Mouse (Mus musculus) intestine, embryonic 16.5 days (tissue): ENCODE measurements at regions not wholly inside any gene's neighbourhood (a gene's known extent, or its start where the extent isn't known, plus 50 kb on each side); places are given as distances from the start of the nearest gene placed in this dataset.

ENCODE experiments used
- ATAC-seq: fragments of 200-750 bp; cut with Nextera tagmentation; 2 replicates; pipeline ENCODE4 v1.8.0; 2017; ENCODE audit warnings: moderate TSS enrichment, moderate library complexity
- H3K27ac ChIP-seq: fragments of 300-500 bp; sonication (generic); 2 replicates; pipeline ENCODE4 v1.5.1; 2014; ENCODE audit warnings: mild to moderate bottlenecking, low read length
- H3K27me3 ChIP-seq: fragments of 300-500 bp; sonication (generic); replicated peaks from 2 replicates; pipeline ENCODE4 v1.6.1; 2014; ENCODE audit warnings: low read length, control low read depth, mixed read lengths; ENCODE audit not compliant: control insufficient read depth, insufficient read depth
- H3K36me3 ChIP-seq: fragments of 300-500 bp; sonication (generic); 2 replicates; pipeline ENCODE4 v1.6.1; 2014; ENCODE audit warnings: low read length, control low read depth; ENCODE audit not compliant: control insufficient read depth, insufficient read depth
- H3K4me1 ChIP-seq: fragments of 300-500 bp; sonication (generic); 2 replicates; pipeline ENCODE4 v1.6.1; 2014; ENCODE audit warnings: low read length, control low read depth, mixed read lengths; ENCODE audit not compliant: control insufficient read depth, insufficient read depth
- H3K4me2 ChIP-seq: fragments of 300-500 bp; sonication (generic); 2 replicates; pipeline ENCODE4 v1.6.1; 2014; ENCODE audit warnings: low read depth, low read length, control low read depth
- H3K4me3 ChIP-seq: fragments of 300-500 bp; sonication (generic); 2 replicates; pipeline ENCODE4 v1.5.1; 2014; ENCODE audit warnings: mild to moderate bottlenecking, low read length
- H3K9ac ChIP-seq: fragments of 300-500 bp; sonication (generic); 2 replicates; pipeline ENCODE4 v1.6.1; 2014; ENCODE audit warnings: low read depth, low read length
- H3K9me3 ChIP-seq: fragments of 300-500 bp; sonication (generic); 2 replicates; pipeline ENCODE4 v1.6.1; 2016; ENCODE audit warnings: low read length, control low read depth; ENCODE audit not compliant: control insufficient read depth
- WGBS: fragments of 180-500 bp; shearing (Covaris S2); extraction: QIAGEN DNeasy Blood & Tissue Kit; methylation state at CpG from one replicate; pipeline ENCODE4 v1.1.7; 2014; 5-methylcytosine and 5-hydroxymethylcytosine counted together

DNA sequence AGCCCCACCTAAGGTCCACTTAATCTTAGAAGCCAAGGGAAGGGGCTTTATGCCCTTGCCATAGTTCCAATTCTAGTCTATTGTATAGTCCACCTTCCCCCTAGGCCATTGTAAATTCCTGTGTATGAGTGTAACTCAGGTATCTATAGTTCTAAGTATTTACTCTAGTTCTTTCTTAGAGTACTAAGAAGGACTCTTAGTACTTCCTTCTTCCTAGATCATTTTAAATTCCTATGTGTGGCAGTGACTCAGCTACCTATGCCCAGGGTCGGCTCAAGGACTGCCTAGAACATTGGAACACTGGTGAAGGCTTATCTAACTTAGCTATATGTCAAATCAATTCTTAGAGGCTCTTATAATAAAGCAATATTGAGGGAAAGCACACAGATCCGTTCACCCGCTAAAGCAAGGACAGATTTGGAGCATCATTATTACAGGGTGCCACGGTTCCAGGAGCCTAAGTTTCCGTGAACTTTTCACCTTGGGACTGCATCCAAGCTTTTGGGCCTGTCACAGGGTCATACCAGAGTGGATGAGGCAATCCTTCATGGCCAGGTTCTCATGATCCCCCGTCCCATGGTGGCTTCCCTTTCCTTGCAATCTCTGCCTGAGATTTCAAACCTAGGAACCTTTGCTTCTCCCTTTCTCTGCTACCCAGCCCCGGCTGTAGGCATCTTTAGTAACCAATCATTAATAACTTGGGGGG is 169.5 kb downstream of the 1190002N15Rik start:
- Histone ChIP-seq H3K27ac (no peak overlapping the region), H3K36me3 (no peaks in the 10 kb centered on the region), H3K4me1 (no peaks in the 10 kb centered on the region), H3K9me3 (no peaks in the 10 kb centered on the region), H3K4me3 (no peak overlapping the region), H3K4me2 (no peak overlapping the region), H3K27me3 (no peaks in the 10 kb centered on the region), H3K9ac (no peak overlapping the region)
- 78% methylated on average over 7 of the region's 7 CpGs for WGBS
- no peak for ATAC-seq

DNA sequence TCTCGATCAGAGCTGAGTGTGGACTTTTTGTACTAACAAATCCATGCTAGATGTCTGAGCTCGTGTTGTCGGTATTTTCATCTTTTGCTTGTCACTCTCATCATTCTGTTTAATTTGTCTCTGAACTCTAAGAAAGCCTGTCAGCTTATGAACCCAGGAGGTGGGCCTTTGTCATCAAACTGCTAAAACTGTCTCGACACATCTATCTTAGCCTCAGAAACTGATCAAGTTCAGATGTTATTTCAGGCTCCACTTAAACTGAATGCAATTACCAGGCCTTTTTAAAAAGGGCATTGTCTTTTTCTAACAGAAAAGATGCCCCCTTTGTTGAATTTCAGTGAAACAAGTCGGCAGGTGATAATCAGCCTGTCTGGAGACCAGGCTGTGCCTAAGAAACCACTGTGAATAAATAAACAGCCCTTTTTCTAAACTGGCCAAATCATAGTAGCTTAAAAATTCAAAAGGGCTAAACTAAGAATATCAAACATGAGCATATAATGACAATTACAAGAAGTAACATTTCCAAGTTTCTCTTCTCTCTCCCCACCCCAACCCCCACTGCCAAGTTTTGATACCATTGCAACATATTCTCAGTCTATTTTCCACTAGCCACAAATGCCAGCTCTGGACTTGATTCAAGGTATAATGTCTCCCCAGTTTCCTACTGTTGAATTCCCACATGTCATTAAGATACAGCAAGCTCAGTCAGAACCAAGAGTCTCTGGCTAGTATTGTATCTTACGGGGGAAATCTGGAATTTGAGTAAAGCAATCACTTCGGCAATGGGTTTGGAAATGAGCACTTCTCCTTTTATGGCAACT is 175.8 kb downstream of the 1190002N15Rik start:
- ATAC-seq = no peak
- WGBS = 68% methylated on average over 7 of the region's 7 CpGs

DNA sequence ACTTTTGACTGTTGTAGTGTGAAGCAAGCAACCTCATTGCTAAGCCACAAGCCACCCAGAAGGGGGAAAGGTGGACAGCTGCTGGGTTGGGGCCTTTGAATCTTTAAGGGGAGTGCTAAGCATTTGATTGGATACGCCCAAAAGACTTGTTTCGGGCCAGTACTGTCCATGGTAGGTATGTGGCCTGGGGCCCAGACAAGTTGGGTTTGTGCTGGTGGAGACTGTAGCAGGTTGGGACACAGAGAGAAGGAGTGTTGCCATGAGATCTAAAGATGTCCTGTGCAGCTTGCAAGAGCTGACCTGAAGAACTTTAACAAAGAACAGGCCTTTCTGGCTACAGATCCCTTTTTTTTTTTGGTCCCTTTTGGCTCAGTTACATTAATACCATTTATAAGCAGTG is 176.9 kb downstream of the 1190002N15Rik start:
- no peak overlapping the region for H3K27ac ChIP-seq
- ATAC-seq = no peak
- H3K4me2 ChIP-seq = no peak overlapping the region
- H3K27me3 ChIP-seq = no peaks in the 10 kb centered on the region
- no peak overlapping the region for H3K9ac ChIP-seq
- no peak overlapping the region for H3K4me3 ChIP-seq
- H3K36me3 ChIP-seq = no peaks in the 10 kb centered on the region
- 80% methylated on average over 2 of the region's 2 CpGs for WGBS
- H3K4me1 ChIP-seq = no peaks in the 10 kb centered on the region
- H3K9me3 ChIP-seq = no peaks in the 10 kb centered on the region

More for the DNA sequence above, 175.8 kb downstream of the 1190002N15Rik start:
- no peaks in the 10 kb centered on the region for H3K36me3 ChIP-seq
- H3K9ac ChIP-seq = no peak overlapping the region
- H3K4me3 ChIP-seq = no peak overlapping the region
- no peaks in the 10 kb centered on the region for H3K9me3 ChIP-seq
- H3K27me3 ChIP-seq = no peaks in the 10 kb centered on the region
- H3K4me1 ChIP-seq = no peaks in the 10 kb centered on the region
- H3K27ac ChIP-seq = no peak overlapping the region
- H3K4me2 ChIP-seq = no peak overlapping the region

DNA sequence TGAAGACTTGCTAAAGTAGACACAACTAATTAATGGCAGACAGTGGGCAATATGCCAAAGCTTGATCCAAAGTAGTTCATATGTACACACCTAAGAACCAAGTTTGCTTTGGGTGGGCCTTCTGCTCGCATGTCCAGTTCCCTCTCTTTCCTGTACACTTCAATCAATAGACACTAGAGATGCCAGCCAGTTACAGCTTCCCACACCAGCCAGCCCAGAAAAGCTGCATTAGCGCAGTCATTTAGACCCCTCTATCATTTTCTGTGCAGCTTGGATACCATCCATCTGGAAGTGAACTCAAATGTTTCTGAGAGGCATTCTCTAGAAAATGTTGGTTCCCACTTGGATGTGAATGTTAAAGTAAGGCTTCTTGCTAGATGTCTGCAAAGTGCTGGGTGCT is 179.7 kb downstream of the 1190002N15Rik start:
- WGBS = 76% methylated on average over 2 of the region's 2 CpGs
- ATAC-seq = no peak
- H3K9me3 ChIP-seq = no peaks in the 10 kb centered on the region
- H3K36me3 ChIP-seq = no peaks in the 10 kb centered on the region
- H3K27ac ChIP-seq = no peak overlapping the region
- H3K27me3 ChIP-seq = no peaks in the 10 kb centered on the region
- H3K9ac ChIP-seq = no peak overlapping the region
- no peaks in the 10 kb centered on the region for H3K4me1 ChIP-seq
- no peak overlapping the region for H3K4me3 ChIP-seq
- H3K4me2 ChIP-seq = no peak overlapping the region

DNA sequence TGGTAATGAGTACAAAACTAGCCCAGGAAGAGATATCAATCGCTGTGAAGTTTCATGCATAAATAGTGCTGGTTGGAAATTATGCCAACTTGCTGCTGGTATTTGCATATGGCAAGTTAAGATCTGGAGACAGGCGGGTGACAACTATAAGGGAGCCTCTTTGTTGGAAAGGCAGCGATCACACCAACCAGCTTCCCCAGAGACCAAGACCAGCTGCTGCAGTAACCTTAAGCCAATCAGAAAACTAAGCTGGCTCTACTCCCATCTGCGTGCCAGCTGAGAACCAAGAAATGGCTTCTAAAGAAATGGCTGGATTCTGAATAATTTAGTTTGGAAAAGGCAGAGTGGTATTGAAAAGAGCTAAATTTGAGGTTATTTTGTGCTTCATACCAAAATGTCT is 195.9 kb downstream of the 1190002N15Rik start:
- no peak overlapping the region for H3K4me2 ChIP-seq
- no peaks in the 10 kb centered on the region for H3K4me1 ChIP-seq
- H3K4me3 ChIP-seq = no peak overlapping the region
- H3K27ac ChIP-seq = no peak overlapping the region
- no peaks in the 10 kb centered on the region for H3K9me3 ChIP-seq
- ATAC-seq = no peak
- H3K36me3 ChIP-seq = no peaks in the 10 kb centered on the region
- H3K9ac ChIP-seq = no peak overlapping the region
- no peaks in the 10 kb centered on the region for H3K27me3 ChIP-seq
- WGBS = 83% methylated on average over 4 of the region's 4 CpGs

DNA sequence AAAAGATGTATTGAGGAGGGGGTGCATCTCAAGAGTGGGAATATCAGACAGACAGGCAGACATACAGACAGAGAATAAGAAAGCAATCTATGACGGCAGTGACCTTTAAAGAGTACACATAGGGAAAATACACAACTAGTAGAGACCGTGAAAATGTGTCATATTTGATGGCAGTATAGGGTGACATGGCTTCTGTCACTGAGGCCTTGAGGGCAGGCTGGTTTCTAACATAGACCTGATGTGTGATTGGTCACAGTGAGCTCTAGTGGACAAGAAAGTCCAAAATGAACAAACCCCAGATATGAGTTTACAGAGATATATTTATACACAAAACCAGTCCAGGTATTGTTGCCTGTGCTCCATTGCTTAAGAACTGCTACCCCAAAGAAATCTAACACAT is 196.3 kb downstream of the 1190002N15Rik start:
- Histone ChIP-seq H3K4me3 (no peak overlapping the region), H3K4me2 (no peak overlapping the region), H3K36me3 (no peaks in the 10 kb centered on the region), H3K9ac (no peak overlapping the region), H3K4me1 (no peaks in the 10 kb centered on the region), H3K9me3 (no peaks in the 10 kb centered on the region), H3K27me3 (no peaks in the 10 kb centered on the region), H3K27ac (no peak overlapping the region)
- WGBS = 95% methylated on average over 2 of the region's 2 CpGs
- ATAC-seq = no peak

DNA sequence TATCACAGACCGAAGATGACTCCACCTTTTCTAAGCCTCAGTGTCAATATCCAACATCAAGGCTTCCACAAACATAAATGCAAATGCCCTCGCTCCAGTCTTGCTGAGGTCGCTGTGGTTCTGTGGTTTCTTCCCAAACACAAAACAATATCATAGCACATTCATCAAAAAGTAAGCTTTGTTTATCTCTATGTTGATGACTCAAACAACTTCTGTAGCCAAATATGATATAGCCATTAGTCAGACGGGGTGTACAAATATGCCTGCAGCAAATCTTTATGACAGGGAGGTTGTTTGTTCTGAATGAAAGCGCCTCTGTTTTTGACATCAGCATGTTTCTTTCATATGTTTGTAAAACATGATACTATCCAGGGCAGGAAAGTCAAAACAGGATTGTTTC is 204.4 kb downstream of the 1190002N15Rik start:
- H3K4me2 ChIP-seq = no peak overlapping the region
- 60% methylated on average over 5 of the region's 5 CpGs for WGBS
- no peaks in the 10 kb centered on the region for H3K9me3 ChIP-seq
- H3K27me3 ChIP-seq = no peaks in the 10 kb centered on the region
- H3K9ac ChIP-seq = no peak overlapping the region
- ATAC-seq = no peak
- H3K4me3 ChIP-seq = no peak overlapping the region
- no peak overlapping the region for H3K27ac ChIP-seq
- H3K36me3 ChIP-seq = no peaks in the 10 kb centered on the region
- H3K4me1 ChIP-seq = no peaks in the 10 kb centered on the region

DNA sequence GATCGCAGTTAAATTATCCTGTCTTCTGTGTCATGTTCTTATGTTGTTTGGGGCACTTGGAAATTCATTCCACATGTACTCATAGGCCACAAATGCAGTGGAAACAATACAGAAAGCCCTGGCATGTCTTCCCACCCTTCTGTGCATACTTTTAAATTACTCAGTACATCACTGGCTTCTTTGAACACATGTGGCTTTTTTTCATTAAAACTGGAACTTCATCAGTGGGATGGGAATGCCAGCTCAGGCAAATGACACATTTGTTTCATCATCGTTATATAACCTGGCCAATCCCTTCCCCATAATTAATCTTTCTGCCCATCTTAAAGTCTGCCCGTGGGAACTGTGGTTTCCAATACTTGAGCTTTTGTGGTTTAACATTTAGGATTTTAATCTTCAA is 214.9 kb downstream of the 1190002N15Rik start:
- Histone ChIP-seq H3K27me3 (no peaks in the 10 kb centered on the region), H3K27ac (no peak overlapping the region), H3K4me1 (no peaks in the 10 kb centered on the region), H3K9me3 (no peaks in the 10 kb centered on the region), H3K4me3 (no peak overlapping the region), H3K36me3 (no peaks in the 10 kb centered on the region), H3K4me2 (no peak overlapping the region), H3K9ac (no peak overlapping the region)
- WGBS = 91% methylated on average over 3 of the region's 3 CpGs
- no peak for ATAC-seq

DNA sequence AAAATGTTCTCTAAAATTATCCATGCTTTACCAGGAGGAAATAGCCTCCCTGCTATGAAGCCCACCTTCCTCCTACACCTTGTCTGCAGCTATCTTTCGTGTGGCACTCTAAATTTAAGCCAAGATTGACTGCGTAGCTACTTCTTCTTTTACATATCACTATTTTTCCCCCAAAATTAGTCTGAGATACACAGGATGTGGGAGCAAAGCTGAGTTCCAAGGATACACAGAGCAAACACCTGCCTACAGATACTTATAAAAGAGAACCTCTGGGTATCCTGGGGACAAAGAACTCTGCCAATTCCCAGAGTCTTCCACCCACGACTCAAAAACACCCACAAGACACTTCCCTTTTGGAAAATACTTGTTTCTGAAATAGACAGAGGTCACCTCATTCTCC is 235.3 kb downstream of the 1190002N15Rik start:
- Histone ChIP-seq H3K27ac (no peak overlapping the region), H3K36me3 (no peaks in the 10 kb centered on the region), H3K27me3 (no peaks in the 10 kb centered on the region), H3K9ac (no peak overlapping the region), H3K4me1 (no peaks in the 10 kb centered on the region), H3K9me3 (no peaks in the 10 kb centered on the region), H3K4me3 (no peak overlapping the region), H3K4me2 (no peak overlapping the region)
- 80% methylated on average over 3 of the region's 3 CpGs for whole genome bisulfite sequencing
- no peak for ATAC-seq
